Mouse (Mus musculus) small intestine, adult 2 months (tissue): ENCODE results near the gene Elk4. TPM values are rescaled to one million over a fixed set of nuclear protein-coding genes. Genes with fewer than 3 reads are reported as not detected.

Source experiments
- H3K27ac ChIP-seq: fragments of 200-500 bp; 2 replicates; pipeline ENCODE4 v1.5.1; 2012; ENCODE audit warnings: low read depth, low read length, control low read depth, inconsistent platforms; ENCODE audit not compliant: insufficient read depth
- H3K27me3 ChIP-seq: fragments of 200-500 bp; 2 replicates; pipeline ENCODE4 v1.6.1; 2012; ENCODE audit warnings: mild to moderate bottlenecking, moderate library complexity, low read length, inconsistent platforms; ENCODE audit not compliant: control insufficient read depth, insufficient read depth
- H3K36me3 ChIP-seq: fragments of 200-500 bp; 2 replicates; pipeline ENCODE4 v1.6.1; 2012; ENCODE audit warnings: mild to moderate bottlenecking, low read length, control low read depth, inconsistent platforms; ENCODE audit not compliant: control insufficient read depth, insufficient read depth
- H3K4me1 ChIP-seq: fragments of 200-500 bp; 2 replicates; pipeline ENCODE4 v1.6.1; 2012; ENCODE audit warnings: low read length, inconsistent platforms, mixed read lengths; ENCODE audit not compliant: control insufficient read depth, insufficient read depth, insufficient read length
- H3K4me3 ChIP-seq: fragments of 200-500 bp; 2 replicates; pipeline ENCODE4 v1.5.1; 2012; ENCODE audit warnings: low read depth, mild to moderate bottlenecking, control low read depth, inconsistent platforms, low read length, moderate library complexity
- CTCF ChIP-seq: fragments of 200-500 bp; IDR thresholded peaks from 2 replicates; pipeline ENCODE4 v1.5.1; 2012; ENCODE audit warnings: low read depth, mild to moderate bottlenecking, control low read depth, inconsistent platforms, low read length, moderate library complexity, mixed read lengths; ENCODE audit not compliant: insufficient replicate concordance, insufficient read length; ENCODE audit errors: extremely low read depth
- POLR2A ChIP-seq: fragments of 200-500 bp; IDR thresholded peaks from 2 replicates; pipeline ENCODE4 v1.6.1; 2012; ENCODE audit warnings: low read depth, mild to moderate bottlenecking, control low read depth, inconsistent platforms, low read length, moderate library complexity
- WGBS: fragments of 180-500 bp; shearing (Covaris S2); methylation state at CpG from one replicate; pipeline ENCODE4 v1.1.7; 2018; 5-methylcytosine and 5-hydroxymethylcytosine counted together
- polyA plus RNA-seq: library from polyadenylated mRNA; depleted of rRNA; stranded (reverse); fragments of >200 nt; gene quantifications from 2 replicates; pipeline ENCODE4 v1.2.3, GENCODE M21; 2012

Gene Elk4
- polyA plus RNA-seq, 1 experiment: 16.6 TPM

GRCm38 (mm10) chr1:132054387-132054786 is 47.0 kb downstream of the Elk4 start:
- H3K4me1 ChIP-seq: peaks cover 25% of the 10 kb centered on the region
- H3K27ac ChIP-seq: no peak overlapping the region
- H3K27me3 ChIP-seq: no peaks in the 10 kb centered on the region
- WGBS: 45% methylated on average over 3 of the region's 3 CpGs
- TF ChIP-seq CTCF (no peak), POLR2A (no peak)
- no peaks in the 10 kb centered on the region for H3K36me3 ChIP-seq
- no peak overlapping the region for H3K4me3 ChIP-seq

- Histone ChIP-seq H3K4me3 (no peak overlapping the region), H3K36me3 (no peaks in the 10 kb centered on the region), H3K27me3 (no peaks in the 10 kb centered on the region), H3K27ac (peak overlapping the region; percentile 85), H3K4me1 (peaks cover 25% of the 10 kb centered on the region)
- TF ChIP-seq CTCF: no peak
- 0 out of 2 replicates have a peak, but pooled peaks have one; percentile 14 for TF ChIP-seq POLR2A
- 57% methylated on average over 7 of the region's 7 CpGs for WGBS
Observed at GRCm38 (mm10) chr1:132055054-132055664, 47.8 kb downstream of the Elk4 start.

- Histone ChIP-seq H3K4me1 (peaks cover 48% of the 10 kb centered on the region), H3K4me3 (no peak overlapping the region), H3K27ac (peak overlapping the region; percentile 86), H3K36me3 (no peaks in the 10 kb centered on the region), H3K27me3 (no peaks in the 10 kb centered on the region)
- TF ChIP-seq CTCF (no peak), POLR2A (no peak)
- 57% methylated on average over 5 of the region's 5 CpGs for WGBS
Observed at GRCm38 (mm10) chr1:132058558-132058957, 51.2 kb downstream of the Elk4 start.

DNA sequence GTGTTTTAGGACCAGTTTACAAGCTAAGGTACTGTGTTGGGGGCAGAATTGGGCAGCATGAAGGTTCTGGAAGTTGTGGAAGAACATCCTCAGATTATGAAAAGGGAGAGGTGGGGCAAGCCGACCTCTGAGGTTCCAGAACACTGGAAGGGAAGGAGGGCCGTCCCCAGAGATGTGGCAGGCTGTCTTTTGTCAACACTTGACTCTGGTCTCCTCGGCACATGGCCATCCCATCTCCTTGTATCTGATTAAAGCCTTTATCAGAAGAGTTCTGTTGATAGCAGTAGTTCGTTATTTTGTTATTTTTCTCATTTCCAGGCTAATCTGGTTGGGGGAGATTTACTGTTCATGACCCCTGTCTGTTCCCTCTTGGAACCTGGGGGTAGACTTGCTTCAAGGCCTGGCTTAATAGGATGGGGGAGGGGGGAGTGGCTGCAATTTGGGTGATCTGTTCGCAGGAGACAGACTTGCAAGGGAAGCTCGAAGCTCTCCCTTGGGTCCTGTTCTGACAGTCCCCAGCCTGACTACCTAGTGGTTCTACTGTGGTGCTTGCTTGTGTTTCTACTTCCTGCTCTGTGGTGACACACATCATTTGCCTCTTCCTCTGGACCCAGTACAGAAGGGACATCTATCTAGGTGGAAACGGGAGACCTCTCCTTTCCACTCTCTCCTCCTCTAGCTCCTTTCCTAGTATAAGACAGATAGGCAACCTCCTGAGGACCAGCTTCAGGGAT is 52.8 kb downstream of the Elk4 start:
- Histone ChIP-seq H3K36me3 (no peaks in the 10 kb centered on the region), H3K4me1 (peaks cover 41% of the 10 kb centered on the region), H3K4me3 (no peak overlapping the region), H3K27me3 (no peaks in the 10 kb centered on the region), H3K27ac (peak overlapping the region; percentile 95; the same call in 1 of the 2 replicates)
- no peak for TF ChIP-seq CTCF
- no peak for TF ChIP-seq POLR2A
- WGBS: 71% methylated on average over 7 of the region's 7 CpGs

GRCm38 (mm10) chr1:132061750-132062541 is 54.5 kb downstream of the Elk4 start:
- TF ChIP-seq CTCF: no peak
- no peak for TF ChIP-seq POLR2A
- Histone ChIP-seq H3K27ac (peak overlapping the region; percentile 95), H3K27me3 (no peaks in the 10 kb centered on the region), H3K36me3 (no peaks in the 10 kb centered on the region), H3K4me1 (peaks cover 32% of the 10 kb centered on the region), H3K4me3 (no peak overlapping the region)
- 22% methylated on average over 6 of the region's 6 CpGs for WGBS

DNA sequence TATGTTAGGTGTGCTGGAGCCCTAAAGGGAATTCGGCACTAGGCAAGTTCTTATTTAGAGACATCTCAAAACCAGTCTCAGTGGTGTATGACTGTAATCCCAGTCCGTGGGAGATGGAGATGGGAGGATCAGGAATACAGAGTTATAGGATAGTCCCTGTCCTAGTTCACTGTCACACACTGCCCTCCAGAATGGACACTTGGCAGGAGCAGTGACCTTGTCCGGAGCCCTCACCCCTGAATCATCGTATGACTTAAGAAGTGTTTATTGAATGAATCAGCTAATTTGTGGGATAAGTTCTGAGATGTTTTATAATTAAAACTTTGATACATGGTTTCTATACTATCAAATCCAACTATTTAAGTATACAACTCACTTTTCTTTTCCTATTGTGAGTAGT is 55.7 kb downstream of the Elk4 start:
- no peak overlapping the region for H3K4me3 ChIP-seq
- no peaks in the 10 kb centered on the region for H3K36me3 ChIP-seq
- H3K27ac ChIP-seq: no peak overlapping the region
- WGBS: 85% methylated on average over 4 of the region's 4 CpGs
- TF ChIP-seq POLR2A (no peak), CTCF (no peak)
- H3K4me1 ChIP-seq: peaks cover 41% of the 10 kb centered on the region
- no peaks in the 10 kb centered on the region for H3K27me3 ChIP-seq

GRCm38 (mm10) chr1:132065001-132065400 is 57.6 kb downstream of the Elk4 start:
- TF ChIP-seq CTCF (no peak), POLR2A (no peak)
- WGBS: 78% methylated on average over 1 of the region's 1 CpGs
- Histone ChIP-seq H3K36me3 (no peaks in the 10 kb centered on the region), H3K4me1 (peaks cover 33% of the 10 kb centered on the region), H3K4me3 (no peak overlapping the region), H3K27ac (no peak overlapping the region), H3K27me3 (no peaks in the 10 kb centered on the region)
